Mouse (Mus musculus) small intestine, adult 2 months (tissue): ENCODE measurements around the gene Gm10337.

Experiments used
- CTCF ChIP-seq: fragments of 200-500 bp; IDR thresholded peaks from 2 replicates; pipeline ENCODE4 v1.5.1; 2012; ENCODE audit warnings: low read depth, mild to moderate bottlenecking, control low read depth, inconsistent platforms, low read length, moderate library complexity, mixed read lengths; ENCODE audit not compliant: insufficient replicate concordance, insufficient read length; ENCODE audit errors: extremely low read depth
- POLR2A ChIP-seq: fragments of 200-500 bp; IDR thresholded peaks from 2 replicates; pipeline ENCODE4 v1.6.1; 2012; ENCODE audit warnings: low read depth, mild to moderate bottlenecking, control low read depth, inconsistent platforms, low read length, moderate library complexity

DNA sequence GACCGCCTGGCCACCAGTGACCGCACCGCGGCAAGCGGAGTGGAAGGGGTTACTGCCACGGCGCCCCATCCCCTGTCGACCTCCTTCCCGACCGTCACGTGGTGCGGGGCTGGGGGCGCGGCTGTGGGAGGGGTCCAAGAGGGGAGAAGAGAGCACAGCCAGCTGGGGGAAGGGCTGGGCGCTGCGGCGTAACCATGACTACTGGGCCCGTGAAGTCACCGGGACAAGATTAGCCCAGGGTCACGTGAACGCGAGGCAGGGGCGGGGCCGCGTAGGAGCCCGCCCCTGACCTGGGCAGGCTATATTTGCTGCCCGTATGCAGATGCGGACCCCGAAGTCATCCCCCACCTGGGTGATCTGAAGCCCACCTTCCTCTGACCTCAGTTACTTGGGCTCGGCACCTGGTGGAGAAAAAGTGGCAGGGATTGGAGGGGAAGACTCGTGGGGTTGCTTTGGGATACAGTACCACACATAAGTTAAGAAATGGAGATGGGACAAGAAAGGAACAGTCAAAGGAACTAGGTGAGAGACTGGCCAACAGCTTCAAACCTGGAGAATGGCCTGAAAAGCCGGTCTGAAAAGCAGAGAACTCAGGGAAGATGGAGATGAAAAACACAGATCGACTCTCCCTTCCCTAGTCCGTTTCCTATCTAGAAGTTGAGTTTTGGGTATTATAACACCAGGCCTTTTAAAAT lies 7.2 kb downstream of the Gm10337 start:
- TF ChIP-seq CTCF (no peak), POLR2A (no peak)
